Mouse (Mus musculus): ENCODE measurements around the gene Olfr613.

DNA sequence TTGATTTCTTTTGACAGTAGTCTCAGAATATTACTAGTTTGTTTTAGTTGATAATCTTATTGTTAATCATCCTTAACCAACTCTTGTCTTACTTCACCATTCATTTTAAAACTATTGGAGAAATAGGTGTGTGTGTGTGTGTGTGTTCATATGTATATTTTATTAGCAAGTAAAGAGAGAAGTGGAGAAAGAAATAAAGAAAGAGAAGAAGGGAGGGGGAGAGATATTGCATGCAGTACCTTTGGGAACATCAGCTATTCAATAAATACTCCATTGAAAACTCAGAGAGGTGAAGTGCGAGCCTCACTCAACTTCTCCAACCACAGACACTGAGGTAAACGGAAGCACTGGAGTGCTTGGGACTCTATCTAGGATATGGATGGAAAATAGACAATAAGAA lies 7.9 kb downstream of the Olfr613 start, which contains the start of gene Olfr615:
- TF ChIP-seq CTCF (IDR thresholded peaks at IDR 0.05 in 2 of 3, conservative IDR thresholded peaks at IDR 0.05 in 1 of 3; ENCODE audit: control insufficient read depth in 1 of 3, insufficient read depth in 1 of 3, low read depth in 2 of 3, low read length in 3 of 3, poor library complexity in 1 of 3, severe bottlenecking in 1 of 3) = no peak
- TF ChIP-seq SMC3 (IDR thresholded peaks at IDR 0.05; ENCODE audit: low read depth, low read length) = no peak
- no peak for TF ChIP-seq POLR2A (IDR thresholded peaks at IDR 0.05; ENCODE audit: control insufficient read depth in 1 of 2, insufficient read depth in 1 of 2, low read depth in 1 of 2, low read length in 2 of 2, poor library complexity in 1 of 2)
- no peak for TF ChIP-seq GATA1 (IDR thresholded peaks at IDR 0.05; ENCODE audit: low read depth, low read length)
- no peak for TF ChIP-seq NRF1 (IDR thresholded peaks at IDR 0.05; ENCODE audit: insufficient read depth, low read depth, low read length, poor library complexity, severe bottlenecking)
- TF ChIP-seq EP300 (IDR thresholded peaks at IDR 0.05; ENCODE audit: low read depth in 1 of 2, low read length in 2 of 2) = no peak
- no peak for TF ChIP-seq MXI1 (IDR thresholded peaks at IDR 0.05; ENCODE audit: low read depth, low read length)
- no peak for TF ChIP-seq ZKSCAN1 (IDR thresholded peaks at IDR 0.05; ENCODE audit: low read depth, low read length)
- TF ChIP-seq USF1 (IDR thresholded peaks at IDR 0.05; ENCODE audit: low read depth, low read length) = no peak
- no peak for TF ChIP-seq NELFE (IDR thresholded peaks at IDR 0.05; ENCODE audit: low read depth, low read length)
- no peak for TF ChIP-seq HCFC1 (IDR thresholded peaks at IDR 0.05; ENCODE audit: low read depth, low read length)
